Mouse (Mus musculus) forebrain, postnatal 0 days (tissue): Measurements from ENCODE around the gene E2f4. TPM values are rescaled to one million over a fixed set of nuclear protein-coding genes. Genes with fewer than 3 reads are reported as not detected.

Experiments
- ATAC-seq: fragments of 200-750 bp; cut with Nextera tagmentation; 2 replicates; pipeline ENCODE4 v1.8.0; 2017; ENCODE audit warnings: mild to moderate bottlenecking, moderate library complexity
- DNase-seq: peaks from one replicate; pipeline ENCODE4 v3.0.0-alpha.2; 2015
- H3K27ac ChIP-seq: fragments of 300-500 bp; sonication (generic); 2 replicates; pipeline ENCODE4 v1.5.1; 2014; ENCODE audit warnings: low read depth, mild to moderate bottlenecking, antibody characterized with exemption, low read length, moderate library complexity, mixed read lengths
- H3K27me3 ChIP-seq: fragments of 300-500 bp; sonication (generic); 2 replicates; pipeline ENCODE4 v1.6.1; 2014; ENCODE audit warnings: mild to moderate bottlenecking, low read length, mixed read lengths; ENCODE audit not compliant: insufficient read depth
- H3K36me3 ChIP-seq: fragments of 300-500 bp; sonication (generic); 2 replicates; pipeline ENCODE4 v1.6.1; 2014; ENCODE audit warnings: mild to moderate bottlenecking, moderate library complexity; ENCODE audit not compliant: insufficient read depth
- H3K4me1 ChIP-seq: fragments of 300-500 bp; sonication (generic); 2 replicates; pipeline ENCODE4 v1.6.1; 2014; ENCODE audit warnings: antibody characterized with exemption; ENCODE audit not compliant: insufficient read depth
- H3K4me2 ChIP-seq: fragments of 300-500 bp; sonication (generic); 2 replicates; pipeline ENCODE4 v1.6.1; 2014; ENCODE audit warnings: low read depth, mild to moderate bottlenecking, moderate library complexity
- H3K4me3 ChIP-seq: fragments of 300-500 bp; sonication (generic); 2 replicates; pipeline ENCODE4 v1.5.1; 2014; ENCODE audit warnings: low read depth, low read length, mixed read lengths
- H3K9ac ChIP-seq: fragments of 300-500 bp; sonication (generic); 2 replicates; pipeline ENCODE4 v1.6.1; 2014; ENCODE audit warnings: mild to moderate bottlenecking
- H3K9me3 ChIP-seq: fragments of 300-500 bp; sonication (generic); 2 replicates; pipeline ENCODE4 v1.6.1; 2016; ENCODE audit warnings: low read length
- CTCF ChIP-seq: sonication (generic); IDR thresholded peaks from 2 replicates; pipeline ENCODE4 v1.5.1; 2016; ENCODE audit warnings: antibody characterized with exemption, control low read depth, low read depth
- WGBS: fragments of 180-500 bp; shearing (Covaris S2); extraction: QIAGEN DNeasy Blood & Tissue Kit; methylation state at CpG from one replicate; pipeline ENCODE4 v1.1.7; 2014; 5-methylcytosine and 5-hydroxymethylcytosine counted together
- polyA plus RNA-seq: library from polyadenylated mRNA; unstranded; fragments of >200 nt; fragmentation: Nextera tagmentation; extraction: Ambion mirVana; gene quantifications from 2 replicates; pipeline ENCODE4 v1.2.1, GENCODE M21; 2015
- total RNA-seq: library from RNA; depleted of rRNA; stranded (reverse); fragments of >200 nt; gene quantifications from 2 replicates; pipeline ENCODE4 v1.2.3, GENCODE M21; 2014

Gene E2f4
- total and polyA plus RNA-seq, 2 experiments from 2014 or later: 30.6 to 36.7 TPM

DNA sequence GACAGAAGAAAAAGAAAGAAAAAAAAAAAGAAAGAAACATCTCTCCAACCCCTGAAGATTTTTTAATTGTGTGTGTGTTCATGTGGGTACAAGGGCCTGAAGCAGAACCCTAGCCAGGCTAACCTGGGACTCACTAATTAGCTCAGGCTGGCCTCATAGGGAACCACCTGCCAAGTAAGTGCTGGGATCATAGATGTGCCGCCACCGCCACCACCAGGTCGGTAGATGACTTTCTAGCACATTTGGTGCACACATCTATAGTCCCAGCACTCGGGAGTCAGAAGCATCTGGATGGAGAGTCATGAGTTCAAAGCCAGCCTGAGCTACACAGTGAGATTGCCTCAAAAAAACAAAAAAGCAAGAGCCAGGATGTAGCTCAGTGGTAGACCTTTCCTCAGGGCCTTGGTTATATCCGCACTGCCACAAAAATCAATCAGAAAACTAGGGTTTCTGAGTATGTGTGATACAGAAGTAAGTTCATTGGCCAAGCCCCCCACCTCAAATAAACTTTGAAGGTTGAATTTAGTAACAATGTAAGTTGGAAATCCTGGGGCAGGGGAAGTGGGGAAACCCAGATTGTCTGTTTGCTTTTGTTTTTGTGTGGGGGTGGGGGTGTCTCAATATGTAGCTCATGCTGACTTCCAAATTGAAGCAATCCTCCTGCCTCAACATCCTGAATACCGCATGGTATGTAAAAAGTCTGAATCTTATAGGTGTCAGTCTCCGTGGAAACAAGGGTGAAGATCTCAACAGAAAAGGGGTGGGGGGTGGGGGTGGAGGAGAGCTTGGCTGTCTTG is 39.9 kb upstream of the E2f4 start:
- Histone ChIP-seq H3K27me3 (peaks cover 44% of the 10 kb centered on the region), H3K36me3 (peaks cover 10% of the 10 kb centered on the region; the same call in 1 of the 2 replicates), H3K4me3 (no peak overlapping the region), H3K27ac (no peak overlapping the region), H3K9me3 (no peaks in the 10 kb centered on the region), H3K4me2 (no peak overlapping the region), H3K9ac (no peak overlapping the region), H3K4me1 (peaks cover 4% of the 10 kb centered on the region)
- DNase-seq: no peak
- TF ChIP-seq CTCF: no peak
- no peak for ATAC-seq
- 69% methylated on average over 7 of the region's 7 CpGs for WGBS

DNA sequence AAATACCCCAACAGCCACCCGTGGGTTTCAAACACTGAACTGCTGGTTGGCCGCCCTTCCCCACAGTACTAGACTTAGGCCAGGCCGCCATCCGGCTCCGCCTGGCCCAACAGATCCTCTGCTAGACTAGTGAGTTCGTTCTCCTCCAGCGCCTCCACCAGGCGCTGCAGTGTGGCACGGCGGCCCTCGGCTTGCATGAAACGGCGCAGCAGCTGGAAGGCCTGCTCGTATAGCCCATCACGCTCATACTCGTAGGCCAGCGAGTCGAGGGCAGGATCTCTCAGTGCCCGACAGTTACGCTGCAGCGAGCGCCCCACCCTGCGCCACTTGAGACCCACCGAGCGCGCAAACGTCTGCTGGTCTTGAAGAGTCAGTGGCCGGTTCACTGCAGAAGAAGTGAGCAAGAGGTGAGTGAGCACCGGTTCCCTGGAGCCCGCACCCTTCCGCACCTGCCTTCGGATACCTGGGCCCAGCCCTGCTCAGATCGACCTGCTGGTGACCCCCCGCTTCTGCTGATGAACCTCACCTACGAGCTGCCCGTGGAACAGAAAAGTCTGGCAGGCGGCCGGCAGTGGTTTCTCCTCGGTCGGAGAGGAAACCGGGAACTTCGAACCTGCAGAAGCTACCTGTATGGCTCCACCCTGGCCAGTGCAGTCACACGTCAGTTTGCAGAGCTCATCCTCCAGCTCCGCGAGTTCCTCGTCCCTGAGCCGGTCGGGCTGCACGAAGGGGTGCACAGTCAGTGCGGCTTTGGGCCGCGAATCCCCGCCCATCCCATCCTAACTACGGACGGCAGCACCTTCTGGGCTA is 38.3 kb upstream of the E2f4 start:
- peak overlapping the region; percentile 36 for H3K4me3 ChIP-seq
- H3K9ac ChIP-seq: peak overlapping the region; percentile 33; the same call in 1 of the 2 replicates
- no peak for DNase-seq
- 3% methylated on average over 55 of the region's 55 CpGs for WGBS
- peak; percentile 54 for TF ChIP-seq CTCF
- H3K4me2 ChIP-seq: peak overlapping the region; percentile 64
- no peaks in the 10 kb centered on the region for H3K9me3 ChIP-seq
- ATAC-seq: peak; percentile 19
- no peak overlapping the region for H3K27ac ChIP-seq
- peaks cover 48% of the 10 kb centered on the region for H3K27me3 ChIP-seq
- no peaks in the 10 kb centered on the region for H3K36me3 ChIP-seq
- peaks cover 4% of the 10 kb centered on the region for H3K4me1 ChIP-seq

- peak overlapping the region; percentile 64 for H3K4me2 ChIP-seq
- no peaks in the 10 kb centered on the region for H3K9me3 ChIP-seq
- peak overlapping the region; percentile 36 for H3K4me3 ChIP-seq
- peak; percentile 97 for TF ChIP-seq CTCF
- DNase-seq (peak; percentile 79), ATAC-seq (peak; percentile 62)
- no peaks in the 10 kb centered on the region for H3K36me3 ChIP-seq
- 3% methylated on average over 30 of the region's 30 CpGs for WGBS
- H3K9ac ChIP-seq: peak overlapping the region; percentile 33; the same call in 1 of the 2 replicates
- peaks cover 2% of the 10 kb centered on the region for H3K4me1 ChIP-seq
- H3K27ac ChIP-seq: no peak overlapping the region
- peaks cover 48% of the 10 kb centered on the region for H3K27me3 ChIP-seq
Measured at GRCm38 (mm10) chr8:105259721-105260320, 37.6 kb upstream of the E2f4 start.

- Histone ChIP-seq H3K4me3 (no peak overlapping the region), H3K27me3 (peaks cover 53% of the 10 kb centered on the region), H3K4me2 (no peak overlapping the region), H3K9me3 (no peaks in the 10 kb centered on the region), H3K4me1 (no peaks in the 10 kb centered on the region), H3K27ac (no peak overlapping the region), H3K36me3 (no peaks in the 10 kb centered on the region), H3K9ac (no peak overlapping the region)
- ATAC-seq: no peak
- 60% methylated on average over 7 of the region's 7 CpGs for WGBS
- DNase-seq: no peak
- TF ChIP-seq CTCF: no peak
Measured at GRCm38 (mm10) chr8:105260371-105261099, 36.9 kb upstream of the E2f4 start.

GRCm38 (mm10) chr8:105261326-105261980 is 36.0 kb upstream of the E2f4 start:
- ATAC-seq (no peak), DNase-seq (no peak)
- no peak overlapping the region for H3K4me3 ChIP-seq
- H3K36me3 ChIP-seq: no peaks in the 10 kb centered on the region
- no peak overlapping the region for H3K9ac ChIP-seq
- no peaks in the 10 kb centered on the region for H3K4me1 ChIP-seq
- 87% methylated on average over 12 of the region's 12 CpGs for WGBS
- H3K9me3 ChIP-seq: no peaks in the 10 kb centered on the region
- H3K4me2 ChIP-seq: no peak overlapping the region
- H3K27ac ChIP-seq: no peak overlapping the region
- no peak for TF ChIP-seq CTCF
- peaks cover 59% of the 10 kb centered on the region for H3K27me3 ChIP-seq
